Mouse (Mus musculus) heart, embryonic 12.5 days (tissue): ENCODE measurements around the gene Ccdc12. TPM values are rescaled to one million over a fixed set of nuclear protein-coding genes. Genes with fewer than 3 reads are reported as not detected.

Experiments
- ATAC-seq: fragments of 200-750 bp; cut with Nextera tagmentation; 2 replicates; pipeline ENCODE4 v1.8.0; 2017; ENCODE audit warnings: moderate TSS enrichment, moderate library complexity; ENCODE audit not compliant: insufficient number of reproducible peaks, low FRiP score
- H3K27ac ChIP-seq: fragments of 300-500 bp; sonication (generic); 2 replicates; pipeline ENCODE4 v1.5.1; 2016; ENCODE audit warnings: mild to moderate bottlenecking, moderate library complexity; ENCODE audit not compliant: poor library complexity, severe bottlenecking
- H3K27me3 ChIP-seq: fragments of 300-500 bp; sonication (generic); replicated peaks from 2 replicates; pipeline ENCODE4 v1.6.1; 2016; ENCODE audit warnings: mild to moderate bottlenecking, moderate library complexity
- H3K36me3 ChIP-seq: fragments of 300-500 bp; sonication (generic); 2 replicates; pipeline ENCODE4 v1.6.1; 2016; ENCODE audit warnings: mild to moderate bottlenecking, moderate library complexity
- H3K4me1 ChIP-seq: fragments of 300-500 bp; sonication (generic); replicated peaks from 2 replicates; pipeline ENCODE4 v1.6.1; 2016; ENCODE audit warnings: mild to moderate bottlenecking
- H3K4me2 ChIP-seq: fragments of 300-500 bp; sonication (generic); 2 replicates; pipeline ENCODE4 v1.6.1; 2016; ENCODE audit warnings: mild to moderate bottlenecking, moderate library complexity
- H3K4me3 ChIP-seq: fragments of 300-500 bp; sonication (generic); 2 replicates; pipeline ENCODE4 v1.5.1; 2016; ENCODE audit warnings: mild to moderate bottlenecking
- H3K9ac ChIP-seq: fragments of 300-500 bp; sonication (generic); 2 replicates; pipeline ENCODE4 v1.6.1; 2016; ENCODE audit warnings: mild to moderate bottlenecking, moderate library complexity
- H3K9me3 ChIP-seq: fragments of 300-500 bp; sonication (generic); replicated peaks from 2 replicates; pipeline ENCODE4 v1.6.1; 2016; ENCODE audit warnings: mild to moderate bottlenecking, moderate library complexity
- WGBS: fragments of 180-500 bp; shearing (Covaris S2); methylation state at CpG from one replicate; pipeline ENCODE4 v1.1.7; 2016; 5-methylcytosine and 5-hydroxymethylcytosine counted together
- polyA plus RNA-seq: library from polyadenylated mRNA; unstranded; fragments of >200 nt; fragmentation: Nextera tagmentation; extraction: Ambion mirVana; gene quantifications from 2 replicates; pipeline ENCODE4 v1.2.1, GENCODE M21; 2016

Gene Ccdc12
- polyA plus RNA-seq, 1 experiment from 2014 or later: 123 TPM

GRCm38 (mm10) chr9:110743456-110744323, 87.4 kb downstream of the Ccdc12 start:
- Histone ChIP-seq H3K27ac (peak overlapping the region; percentile 89), H3K4me2 (peak overlapping the region; percentile 83), H3K9ac (peak overlapping the region; percentile 92), H3K27me3 (peaks cover 8% of the 10 kb centered on the region), H3K4me3 (peak overlapping the region; percentile 83), H3K36me3 (peaks cover 7% of the 10 kb centered on the region), H3K4me1 (peaks cover 35% of the 10 kb centered on the region), H3K9me3 (no peaks in the 10 kb centered on the region)
- ATAC-seq: peak; percentile 73
- 3% methylated on average over 45 of the region's 63 CpGs for WGBS

DNA sequence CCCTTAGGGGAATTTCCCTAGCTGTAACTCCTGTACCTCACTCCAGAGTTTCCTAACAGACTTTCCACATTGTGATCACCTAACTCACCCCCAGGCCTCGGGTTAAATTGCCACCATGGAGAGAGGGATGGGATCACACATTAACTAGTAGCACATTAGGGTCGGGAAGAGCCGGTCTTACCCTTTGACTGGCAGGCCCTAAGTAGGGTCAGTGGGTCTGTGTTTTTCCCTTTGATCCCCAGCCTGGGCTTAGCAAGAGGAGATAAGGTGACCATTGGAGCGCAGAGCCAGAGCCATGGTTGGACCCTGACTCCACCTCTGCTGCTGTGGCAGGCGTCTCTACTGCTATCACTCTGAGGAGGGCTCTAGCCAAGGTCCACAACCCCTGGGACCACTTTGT, 89.4 kb downstream of the Ccdc12 start:
- 11% methylated on average over 5 of the region's 5 CpGs for WGBS
- Histone ChIP-seq H3K36me3 (no peaks in the 10 kb centered on the region), H3K27me3 (peaks cover 8% of the 10 kb centered on the region), H3K4me3 (no peak overlapping the region), H3K4me1 (peaks cover 48% of the 10 kb centered on the region), H3K4me2 (no peak overlapping the region), H3K27ac (no peak overlapping the region), H3K9ac (no peak overlapping the region), H3K9me3 (no peaks in the 10 kb centered on the region)
- ATAC-seq: no peak

DNA sequence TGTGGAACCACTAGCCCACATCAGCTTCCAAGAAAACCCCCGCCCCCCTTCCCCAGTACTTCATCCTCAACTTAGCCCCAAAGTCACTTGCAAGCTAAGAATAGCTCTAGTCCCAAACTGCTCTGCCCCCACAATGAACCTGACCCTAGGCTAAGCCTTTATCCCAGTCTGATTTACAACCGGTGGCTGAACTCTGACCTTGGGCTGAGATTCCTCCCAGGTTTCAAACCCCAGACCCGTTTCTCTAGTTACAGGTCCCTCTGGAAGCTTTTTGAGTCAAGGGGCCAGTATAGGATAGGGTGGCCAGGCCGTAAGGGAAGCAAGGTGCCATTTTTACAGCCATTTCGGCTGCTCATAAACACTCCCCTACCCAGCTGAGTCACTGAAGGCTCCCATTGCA, 89.9 kb downstream of the Ccdc12 start:
- Histone ChIP-seq H3K9ac (no peak overlapping the region), H3K27ac (no peak overlapping the region), H3K36me3 (no peaks in the 10 kb centered on the region), H3K4me2 (no peak overlapping the region), H3K4me1 (peaks cover 48% of the 10 kb centered on the region), H3K9me3 (no peaks in the 10 kb centered on the region), H3K4me3 (no peak overlapping the region), H3K27me3 (peaks cover 8% of the 10 kb centered on the region)
- WGBS: 38% methylated on average over 5 of the region's 5 CpGs
- ATAC-seq: no peak

DNA sequence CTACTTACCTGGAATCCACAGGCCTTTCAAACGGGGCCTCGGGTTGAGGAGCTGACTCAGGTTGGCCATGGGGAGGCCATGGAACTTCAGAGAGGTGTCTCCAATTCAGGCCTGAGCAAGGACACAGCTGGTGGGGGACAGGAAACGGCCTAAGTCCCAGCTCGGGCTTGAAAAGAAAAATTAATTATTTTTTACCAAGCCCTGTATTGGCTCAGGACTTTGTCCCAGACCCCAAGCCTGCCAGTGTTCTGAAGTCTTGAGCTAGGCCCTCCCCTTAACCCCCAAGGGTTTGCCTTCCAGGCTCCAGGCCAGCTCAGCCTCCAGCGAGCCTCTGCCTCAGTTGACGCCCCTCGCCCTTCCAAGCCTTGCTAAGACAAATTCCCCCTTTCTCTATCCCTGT, 90.7 kb downstream of the Ccdc12 start, which contains the start of gene Pth1r:
Gene Pth1r, minus strand, starts transcription at position 185 of the 400 bp plus-strand sequence.
- H3K9ac ChIP-seq: no peak within 1 kb of the TSS
- H3K27me3 ChIP-seq: peaks cover 8% of the 10 kb centered on the region

GRCm38 (mm10) chr9:110748451-110748850, 92.1 kb downstream of the Ccdc12 start:
- H3K36me3 ChIP-seq: no peaks in the 10 kb centered on the region
- no peak overlapping the region for H3K4me3 ChIP-seq
- no peak overlapping the region for H3K4me2 ChIP-seq
- WGBS: 52% methylated on average over 2 of the region's 2 CpGs
- ATAC-seq: no peak
- H3K27me3 ChIP-seq: peaks cover 8% of the 10 kb centered on the region
- H3K27ac ChIP-seq: no peak overlapping the region
- H3K9me3 ChIP-seq: no peaks in the 10 kb centered on the region
- H3K9ac ChIP-seq: no peak overlapping the region
- H3K4me1 ChIP-seq: peaks cover 63% of the 10 kb centered on the region

More for the DNA sequence above, 90.7 kb downstream of the Ccdc12 start, which contains the start of gene Pth1r:
- no peak for ATAC-seq
- Histone ChIP-seq H3K36me3 (no peaks in the 10 kb centered on the region), H3K4me2 (no peak within 1 kb of the TSS), H3K9me3 (no peaks in the 10 kb centered on the region), H3K4me3 (no peak within 1 kb of the TSS), H3K4me1 (peaks cover 48% of the 10 kb centered on the region), H3K27ac (no peak within 1 kb of the TSS)
- 60% methylated on average over 7 of the region's 7 CpGs for WGBS

GRCm38 (mm10) chr9:110750404-110751187, 94.3 kb downstream of the Ccdc12 start:
- Histone ChIP-seq H3K4me3 (no peak overlapping the region), H3K27me3 (no peaks in the 10 kb centered on the region), H3K27ac (peak overlapping the region; percentile 87), H3K36me3 (no peaks in the 10 kb centered on the region), H3K9ac (peak overlapping the region; percentile 44; the same call in 1 of the 2 replicates), H3K9me3 (no peaks in the 10 kb centered on the region), H3K4me2 (peak overlapping the region; percentile 51), H3K4me1 (peaks cover 73% of the 10 kb centered on the region)
- peak; percentile 63 for ATAC-seq
- WGBS: 15% methylated on average over 14 of the region's 14 CpGs

DNA sequence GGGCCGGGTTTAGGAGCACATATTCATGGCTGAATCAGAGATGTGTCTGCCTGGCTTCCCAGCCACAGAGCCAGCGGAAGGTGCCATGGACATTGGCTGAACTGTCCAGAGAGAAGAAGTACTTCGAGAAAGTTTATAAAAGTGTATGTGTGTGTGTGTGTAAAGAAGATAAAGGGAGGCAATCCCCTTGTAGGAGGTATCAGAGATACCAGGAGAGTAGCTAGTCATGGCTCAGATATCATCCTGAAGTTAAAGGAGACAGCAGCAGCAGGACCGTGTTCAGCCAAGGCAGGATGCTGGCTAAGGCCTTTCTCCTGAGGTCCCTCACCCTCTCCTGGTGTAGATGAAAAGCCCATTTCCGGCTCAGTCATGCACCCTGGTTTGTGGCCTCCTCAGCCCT, 95.1 kb downstream of the Ccdc12 start:
- Histone ChIP-seq H3K4me1 (peaks cover 65% of the 10 kb centered on the region), H3K4me3 (no peak overlapping the region), H3K27ac (peak overlapping the region; percentile 87), H3K9ac (peak overlapping the region; percentile 44; the same call in 1 of the 2 replicates), H3K36me3 (no peaks in the 10 kb centered on the region), H3K9me3 (no peaks in the 10 kb centered on the region), H3K27me3 (no peaks in the 10 kb centered on the region), H3K4me2 (peak overlapping the region; percentile 51)
- WGBS: 48% methylated on average over 5 of the region's 5 CpGs
- ATAC-seq: no peak

- Histone ChIP-seq H3K27me3 (no peaks in the 10 kb centered on the region), H3K4me1 (peaks cover 63% of the 10 kb centered on the region), H3K4me2 (no peak overlapping the region), H3K9ac (no peak overlapping the region), H3K9me3 (no peaks in the 10 kb centered on the region), H3K27ac (no peak overlapping the region), H3K36me3 (no peaks in the 10 kb centered on the region), H3K4me3 (no peak overlapping the region)
- no peak for ATAC-seq
- WGBS: 68% methylated on average over 4 of the region's 4 CpGs
Observed at GRCm38 (mm10) chr9:110752917-110753435, 96.7 kb downstream of the Ccdc12 start.

DNA sequence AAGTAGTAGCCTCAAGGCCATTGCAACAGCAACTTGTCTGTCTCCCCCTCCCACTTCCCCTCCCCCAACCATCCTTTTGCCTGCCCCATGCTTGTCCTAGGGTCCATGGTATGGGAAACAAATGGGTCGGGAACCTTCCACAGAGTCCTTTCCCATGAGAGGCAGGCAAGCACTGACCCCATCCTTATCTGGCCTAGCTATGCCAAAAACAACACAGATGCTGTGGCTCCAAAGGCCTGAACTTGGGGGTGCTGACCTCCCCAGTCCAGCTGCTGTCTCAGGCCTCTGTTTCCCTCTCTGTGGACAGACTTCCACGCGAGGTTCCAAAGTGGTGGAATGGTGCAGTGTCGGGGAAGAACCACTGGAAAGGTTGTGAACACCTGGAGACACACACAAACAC, 97.5 kb downstream of the Ccdc12 start:
- Histone ChIP-seq H3K27me3 (no peaks in the 10 kb centered on the region), H3K4me2 (no peak overlapping the region), H3K9me3 (no peaks in the 10 kb centered on the region), H3K9ac (no peak overlapping the region), H3K4me1 (peaks cover 64% of the 10 kb centered on the region), H3K4me3 (no peak overlapping the region), H3K36me3 (no peaks in the 10 kb centered on the region), H3K27ac (no peak overlapping the region)
- no peak for ATAC-seq
- WGBS: 52% methylated on average over 4 of the region's 4 CpGs

- no peak for ATAC-seq
- Histone ChIP-seq H3K4me3 (no peak overlapping the region), H3K27me3 (no peaks in the 10 kb centered on the region), H3K36me3 (no peaks in the 10 kb centered on the region), H3K4me2 (no peak overlapping the region), H3K9me3 (no peaks in the 10 kb centered on the region), H3K27ac (no peak overlapping the region), H3K4me1 (peaks cover 42% of the 10 kb centered on the region), H3K9ac (no peak overlapping the region)
- WGBS: 67% methylated on average over 5 of the region's 5 CpGs
Observed at GRCm38 (mm10) chr9:110757816-110758215, 101.5 kb downstream of the Ccdc12 start.

DNA sequence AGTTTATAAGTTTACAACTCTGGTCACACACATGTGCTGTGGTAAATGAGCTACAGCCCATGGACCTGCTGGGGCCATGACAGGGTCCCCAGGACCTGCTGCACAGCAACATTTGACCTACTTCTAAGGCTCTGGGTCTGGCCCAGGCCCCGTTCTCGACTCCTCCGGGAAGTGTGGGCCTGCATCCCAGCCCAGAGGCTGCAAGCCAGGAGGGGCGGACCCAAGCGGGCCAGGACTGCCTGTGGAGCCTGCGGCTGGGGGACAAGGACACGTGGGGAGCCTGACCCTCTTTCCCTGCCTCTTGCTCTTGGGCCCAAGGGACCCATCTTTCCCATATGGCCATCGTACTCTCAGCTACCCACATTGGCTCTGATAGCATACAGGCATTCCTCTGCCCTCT, 102.3 kb downstream of the Ccdc12 start:
- no peak overlapping the region for H3K4me2 ChIP-seq
- 56% methylated on average over 8 of the region's 8 CpGs for WGBS
- H3K27ac ChIP-seq: no peak overlapping the region
- no peaks in the 10 kb centered on the region for H3K36me3 ChIP-seq
- peaks cover 34% of the 10 kb centered on the region for H3K4me1 ChIP-seq
- no peaks in the 10 kb centered on the region for H3K27me3 ChIP-seq
- no peak overlapping the region for H3K9ac ChIP-seq
- H3K9me3 ChIP-seq: no peaks in the 10 kb centered on the region
- H3K4me3 ChIP-seq: no peak overlapping the region
- no peak for ATAC-seq
